Mouse (Mus musculus) thymus, postnatal 10 days (tissue): ENCODE results near the gene Card19.

ENCODE experiments used
- DNase-seq, 2 experiments: peaks; one replicate each; pipeline ENCODE4 v3.0.0; 2021; ENCODE audit warnings: low spot score in 2 of 2

Gene Card19

GRCm38 (mm10) chr13:49172335-49172734 is 43.5 kb downstream of the Card19 start:
- DNase-seq: no peak

- no peak for DNase-seq
Observed at GRCm38 (mm10) chr13:49171729-49172128, 44.1 kb downstream of the Card19 start.

- no peak for DNase-seq
Observed at GRCm38 (mm10) chr13:49170623-49171022, 45.2 kb downstream of the Card19 start.

DNA sequence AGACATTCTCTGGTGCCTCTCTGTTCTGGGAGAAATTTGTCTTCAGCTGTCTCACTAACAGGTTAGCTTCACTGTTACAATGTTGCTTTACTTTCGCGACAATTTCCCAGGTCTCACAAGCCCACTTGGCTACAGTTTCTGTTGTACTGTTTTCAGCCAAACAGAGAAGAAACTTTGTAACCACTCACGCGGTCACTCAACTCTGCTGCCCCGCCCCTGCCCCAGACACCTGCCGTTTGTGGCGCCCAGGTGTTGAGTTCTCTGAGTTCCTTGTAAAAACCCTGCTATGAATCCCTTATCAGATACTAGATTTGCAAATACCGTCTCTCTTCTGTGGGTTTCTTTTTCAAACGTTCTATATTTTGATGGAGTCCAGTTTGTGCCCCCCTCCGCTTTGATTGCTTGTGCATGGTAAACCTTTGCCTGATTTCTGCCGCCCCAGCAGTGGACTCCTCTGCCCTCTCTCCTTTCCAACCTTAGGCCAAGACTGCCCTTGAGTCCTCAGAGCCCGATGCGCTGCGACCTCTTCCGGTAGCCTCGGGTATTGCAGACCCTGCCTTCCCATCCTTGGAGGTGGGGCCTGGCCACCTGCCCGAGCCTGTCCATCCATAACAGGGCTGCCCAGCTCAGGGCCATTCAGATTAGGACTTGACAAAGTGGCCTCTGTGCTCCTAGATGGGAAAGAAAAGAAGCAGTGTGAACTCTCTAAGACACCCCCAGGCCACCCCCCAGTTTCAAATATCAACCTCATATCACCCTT is 46.2 kb downstream of the Card19 start:
- DNase-seq: peak; percentile 46 to 82

DNA sequence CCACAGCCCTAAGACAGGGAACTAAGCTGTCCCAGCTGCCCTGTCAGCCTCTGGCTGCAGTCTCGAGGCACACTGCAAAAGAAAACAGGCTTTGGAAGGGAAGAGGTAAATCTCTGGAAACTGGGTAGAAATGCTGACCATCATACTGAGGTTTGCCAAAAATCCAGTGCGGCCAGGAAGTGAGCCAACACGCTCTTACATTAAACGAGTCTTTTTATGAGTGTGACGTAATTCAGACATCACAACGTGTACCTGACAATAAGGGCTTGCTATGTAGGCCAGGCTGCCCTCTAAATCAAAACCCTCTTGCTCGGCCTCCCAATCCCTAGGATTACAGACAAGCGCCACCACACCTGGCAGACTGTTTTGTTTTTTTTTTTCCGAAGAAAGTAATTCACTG is 48.8 kb downstream of the Card19 start:
- no peak for DNase-seq

DNA sequence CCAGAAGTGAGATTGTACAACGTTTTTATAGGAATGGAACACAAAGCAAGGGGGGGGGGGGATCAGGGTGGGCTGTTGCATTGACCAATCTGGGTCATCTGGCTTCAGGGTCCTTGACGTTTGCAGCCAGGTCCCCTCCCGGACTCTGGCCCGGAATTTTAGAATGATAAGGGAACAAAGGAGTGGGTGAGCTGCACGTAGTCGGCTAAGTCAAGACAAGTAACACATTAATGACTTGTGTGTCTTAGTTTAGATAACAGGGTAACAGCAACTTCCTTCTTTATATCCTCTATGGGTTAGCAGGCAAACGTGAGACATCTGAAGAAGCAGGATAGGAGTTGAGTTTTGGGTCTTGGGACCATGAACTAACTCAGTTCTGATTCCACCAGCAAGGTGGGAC is 52.2 kb downstream of the Card19 start:
- DNase-seq: no peak

DNA sequence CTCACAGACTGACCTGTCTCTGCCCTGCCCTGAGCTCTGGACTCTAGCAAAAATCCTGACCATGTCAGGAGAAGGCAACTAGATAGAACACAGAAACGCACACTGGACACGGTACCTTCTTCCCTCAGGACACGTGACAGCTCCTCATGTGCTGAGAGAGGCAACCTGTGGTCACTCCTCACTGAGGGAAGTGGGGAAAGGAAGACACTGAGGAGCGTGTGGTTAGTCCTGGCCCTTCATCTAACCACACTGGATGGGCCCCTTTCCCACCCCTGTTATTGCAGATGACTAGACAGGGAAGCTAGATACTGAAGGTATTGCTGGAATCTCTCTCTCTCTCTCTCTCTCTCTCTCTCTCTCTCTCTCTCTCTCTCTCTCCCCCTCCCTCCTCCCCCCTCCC is 53.1 kb downstream of the Card19 start:
- no peak for DNase-seq

DNA sequence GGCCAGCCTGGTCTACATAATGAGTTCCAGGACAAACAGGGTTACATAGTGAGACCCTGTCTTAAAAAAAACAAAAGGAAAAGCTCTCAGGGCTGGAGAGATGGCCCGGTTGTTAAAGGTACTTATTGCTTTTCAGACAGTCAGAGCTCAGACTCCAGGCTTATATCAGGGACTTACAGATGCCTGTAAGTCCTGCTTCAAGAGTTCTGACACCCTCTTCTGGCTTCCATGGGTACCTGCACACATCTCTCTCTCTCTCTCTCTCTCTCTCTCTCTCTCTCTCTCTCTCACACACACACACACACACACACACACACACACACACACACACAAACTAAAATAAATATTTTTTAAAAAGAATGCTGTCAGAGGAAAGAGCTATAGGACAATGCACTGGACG is 54.6 kb downstream of the Card19 start:
- DNase-seq: no peak

DNA sequence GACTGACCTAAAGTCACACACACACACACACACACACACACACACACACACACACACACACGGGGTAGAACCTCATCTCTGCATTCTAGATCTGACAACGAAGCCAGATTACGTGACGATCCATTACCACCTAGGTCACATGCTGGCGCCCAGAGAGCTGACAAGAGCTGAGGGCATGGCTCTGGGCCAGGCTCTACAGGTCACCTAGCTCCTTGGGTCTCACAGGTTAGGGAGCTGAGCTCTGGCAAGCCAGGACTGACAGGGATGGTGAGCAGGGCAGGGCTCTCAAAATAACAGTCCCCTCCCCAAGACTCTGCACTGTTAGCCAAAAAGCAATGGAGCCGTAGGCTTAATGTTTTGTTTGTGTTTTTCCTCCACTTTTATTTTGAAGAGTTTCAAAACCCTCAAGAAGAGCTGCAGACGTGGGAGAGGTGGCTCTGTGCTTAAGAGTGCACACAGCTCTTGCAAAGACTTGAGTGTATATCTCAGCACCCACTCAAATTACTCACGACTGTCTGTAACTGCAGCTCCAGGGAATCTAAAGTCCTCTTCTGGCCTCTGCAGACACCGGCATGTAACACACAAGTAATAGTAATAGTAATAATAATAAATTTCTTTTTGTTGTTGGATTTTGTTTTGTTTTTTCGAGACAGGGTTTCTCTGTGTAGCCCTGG is 57.7 kb downstream of the Card19 start:
- no peak for DNase-seq

GRCm38 (mm10) chr13:49156645-49157044 is 59.2 kb downstream of the Card19 start:
- DNase-seq: no peak

- no peak for DNase-seq
Observed at GRCm38 (mm10) chr13:49154621-49155020, 61.2 kb downstream of the Card19 start.

DNA sequence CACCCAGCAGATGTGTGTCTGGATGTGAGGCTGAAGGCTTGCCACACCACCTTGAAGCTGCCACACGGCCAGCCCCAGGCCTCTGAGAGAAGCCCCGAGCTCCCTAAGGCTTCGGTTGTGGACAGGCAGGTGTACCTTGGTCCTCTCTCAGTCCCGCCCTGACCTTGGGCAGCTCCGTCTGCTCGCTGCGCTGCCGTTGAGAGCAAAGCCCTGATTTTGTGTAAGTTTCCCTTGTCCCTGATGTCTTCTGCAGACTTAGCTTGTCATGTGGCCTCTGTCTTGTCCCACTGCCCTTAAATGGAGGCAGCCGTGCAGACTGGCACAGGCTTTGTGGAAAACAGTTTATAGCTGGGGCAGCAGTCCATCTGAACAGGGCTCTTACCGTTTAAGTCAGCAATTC is 61.8 kb downstream of the Card19 start:
- DNase-seq: no peak
